Mouse (Mus musculus): ENCODE results near the gene Kdm2a.

DNA sequence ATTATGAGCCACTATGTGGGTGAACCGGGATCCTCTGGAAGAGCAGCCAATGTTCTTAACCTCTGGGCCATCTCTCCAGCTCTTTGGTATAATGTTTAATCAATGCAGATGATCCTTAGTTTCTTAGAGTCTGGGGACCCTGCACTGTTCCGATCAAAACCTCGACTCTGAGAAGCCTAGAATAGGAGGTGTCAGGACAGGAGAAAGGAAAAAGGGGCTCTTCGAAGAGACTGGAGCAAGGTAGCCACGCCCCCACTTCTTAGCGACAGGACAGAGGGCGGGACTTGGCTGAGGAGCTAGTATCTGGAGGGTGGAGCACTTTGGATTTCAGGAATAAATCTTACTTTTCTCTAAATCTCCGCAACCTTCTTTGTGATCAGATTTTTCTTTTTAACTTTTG, 42.1 kb upstream of the Kdm2a start:
- TF ChIP-seq CTCF (IDR thresholded peaks at IDR 0.05; ENCODE audit: low read depth, low read length) (no peak), TAL1 (conservative IDR thresholded peaks at IDR 0.05; ENCODE audit: low read depth, low read length) (no peak)
